Mouse (Mus musculus): ENCODE data around the gene Ngef. TPM values are rescaled to one million over a fixed set of nuclear protein-coding genes. Genes with fewer than 3 reads are reported as not detected.

Gene Ngef
- polyA plus RNA-seq (2012; rRNA removed) = 16.7 and 21.0 TPM in 2 replicates

DNA sequence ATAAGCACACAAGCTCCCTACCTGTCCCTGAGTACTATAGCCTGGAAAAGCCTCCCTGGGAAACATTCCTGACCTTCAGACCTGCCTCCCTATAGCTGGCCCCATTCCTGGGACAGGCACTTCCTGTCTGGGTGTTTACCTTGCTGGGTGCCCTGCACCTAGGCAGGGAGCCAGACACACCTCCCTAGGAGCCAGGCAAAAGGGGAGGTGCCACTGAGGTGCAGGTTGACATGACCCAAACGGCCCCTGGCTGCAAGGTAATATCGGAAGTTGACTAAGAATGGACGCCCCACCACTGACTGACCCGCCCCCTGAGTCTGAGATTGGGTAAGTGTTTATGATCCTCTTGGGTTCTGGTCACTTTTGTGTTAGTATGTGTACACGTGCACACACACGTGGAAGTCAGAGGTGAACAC, at the start of gene Ngef:
Gene Ngef, minus strand, starts transcription at position 71 of the 416 bp plus-strand sequence.
- peak; percentile 93 for DNase-seq (ENCODE audit: low read depth, low spot score)
- 28% methylated on average over 6 of the region's 6 CpGs for WGBS

DNA sequence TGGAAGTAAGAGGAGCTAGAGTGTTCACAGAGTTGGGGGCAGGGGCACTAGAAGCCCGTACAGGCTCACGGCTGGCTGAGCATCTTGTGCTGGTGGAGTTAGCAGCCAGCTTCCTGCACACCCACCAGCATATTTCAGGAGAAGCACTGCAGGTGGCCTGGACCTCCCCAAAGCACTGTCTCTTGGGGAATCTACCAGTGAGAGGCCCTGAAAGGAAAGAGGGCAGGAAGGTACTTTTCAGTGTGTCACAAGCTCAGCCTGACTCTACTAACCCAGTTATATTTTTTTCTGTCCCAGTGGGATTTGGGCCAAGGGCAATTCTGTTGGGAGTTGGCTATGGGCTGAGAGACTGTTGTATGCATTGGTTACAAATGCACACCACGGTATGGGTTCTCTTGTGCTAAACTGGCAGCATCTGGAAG, 48.2 kb upstream of the Ngef start:
- no peak for DNase-seq (ENCODE audit: low read depth, low spot score)
- WGBS = 46% methylated on average over 3 of the region's 3 CpGs

DNA sequence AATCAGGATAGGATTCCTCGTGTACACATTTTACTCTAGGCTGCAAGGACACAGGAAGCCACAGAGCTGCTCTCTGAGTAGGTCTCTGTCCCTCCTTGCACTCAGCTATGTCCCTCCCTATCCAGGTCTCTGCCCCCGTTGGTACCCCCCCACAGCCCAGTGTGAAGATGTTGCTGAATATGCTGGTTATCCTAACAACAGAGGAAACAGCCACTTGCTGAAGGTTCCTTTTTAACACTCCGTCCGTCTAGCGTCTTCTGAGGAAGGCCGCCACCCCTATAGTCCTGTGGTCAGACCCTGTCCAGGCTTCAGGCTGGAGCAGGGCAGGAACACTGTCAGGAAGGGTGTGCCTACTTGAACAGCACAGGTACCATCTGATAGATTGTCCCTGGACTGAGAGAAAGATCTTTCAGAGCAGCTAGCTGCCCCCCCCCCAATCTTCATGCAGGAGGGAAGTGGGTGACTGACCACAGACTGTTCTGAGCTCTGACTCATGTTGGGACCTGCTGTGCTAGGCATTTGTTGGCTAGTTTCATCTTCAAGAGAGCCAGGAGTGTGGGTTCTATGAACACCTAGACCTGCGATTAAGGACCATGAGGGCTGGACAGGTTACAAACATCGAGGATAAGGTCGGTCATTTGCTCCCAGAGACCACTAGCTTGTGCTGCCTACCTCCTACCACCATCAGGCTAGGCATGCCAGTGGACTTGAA, 47.6 kb upstream of the Ngef start:
- 77% methylated on average over 9 of the region's 9 CpGs for WGBS
- DNase-seq (ENCODE audit: low read depth, low spot score) = no peak

DNA sequence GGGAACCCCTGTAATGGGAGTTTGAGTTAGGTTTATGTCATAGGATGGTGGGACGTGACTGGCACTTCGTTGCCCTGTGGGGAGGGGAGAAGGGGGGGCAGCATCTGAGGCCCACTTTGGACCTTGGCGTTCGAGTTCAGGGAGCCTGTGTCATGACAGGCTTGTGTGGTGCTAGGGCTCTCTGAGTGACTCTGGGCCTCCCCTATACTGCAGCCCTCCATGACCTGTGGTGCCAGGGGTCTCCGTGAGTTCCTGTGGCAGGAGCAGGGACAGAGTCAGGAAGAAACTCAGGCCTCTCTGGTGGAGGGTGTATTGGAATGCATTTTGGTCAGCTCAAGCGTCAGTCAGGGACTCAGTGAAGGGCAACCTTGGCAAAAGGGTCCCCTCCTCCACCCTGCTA, 47.0 kb upstream of the Ngef start:
- WGBS = 77% methylated on average over 6 of the region's 6 CpGs
- DNase-seq (ENCODE audit: low read depth, low spot score) = no peak

DNA sequence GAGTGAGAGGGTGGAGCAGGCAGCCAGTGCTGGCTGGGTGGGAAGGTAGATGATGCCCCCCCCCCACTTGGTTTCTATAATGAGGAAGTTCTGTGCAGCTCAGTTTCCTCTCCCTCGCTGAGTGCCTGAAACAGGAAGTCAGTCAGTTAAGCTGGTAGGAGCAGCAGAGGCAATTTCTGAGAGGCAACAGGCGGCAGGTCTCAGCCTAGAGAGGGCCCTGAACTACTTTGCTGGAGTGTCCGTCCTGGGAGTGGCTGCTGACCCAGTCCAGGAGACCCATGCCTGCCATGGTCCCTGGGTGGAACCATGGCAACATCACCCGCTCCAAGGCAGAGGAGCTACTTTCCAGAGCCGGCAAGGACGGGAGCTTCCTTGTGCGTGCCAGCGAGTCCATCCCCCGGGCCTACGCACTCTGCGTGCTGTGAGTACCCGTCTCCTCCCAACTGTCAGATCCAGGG, 46.6 kb upstream of the Ngef start, which contains the start of gene Inpp5d:
Gene Inpp5d, plus strand, starts transcription at position 102 of the 458 bp plus-strand sequence.
- no peak for DNase-seq (ENCODE audit: low read depth, low spot score)

DNA sequence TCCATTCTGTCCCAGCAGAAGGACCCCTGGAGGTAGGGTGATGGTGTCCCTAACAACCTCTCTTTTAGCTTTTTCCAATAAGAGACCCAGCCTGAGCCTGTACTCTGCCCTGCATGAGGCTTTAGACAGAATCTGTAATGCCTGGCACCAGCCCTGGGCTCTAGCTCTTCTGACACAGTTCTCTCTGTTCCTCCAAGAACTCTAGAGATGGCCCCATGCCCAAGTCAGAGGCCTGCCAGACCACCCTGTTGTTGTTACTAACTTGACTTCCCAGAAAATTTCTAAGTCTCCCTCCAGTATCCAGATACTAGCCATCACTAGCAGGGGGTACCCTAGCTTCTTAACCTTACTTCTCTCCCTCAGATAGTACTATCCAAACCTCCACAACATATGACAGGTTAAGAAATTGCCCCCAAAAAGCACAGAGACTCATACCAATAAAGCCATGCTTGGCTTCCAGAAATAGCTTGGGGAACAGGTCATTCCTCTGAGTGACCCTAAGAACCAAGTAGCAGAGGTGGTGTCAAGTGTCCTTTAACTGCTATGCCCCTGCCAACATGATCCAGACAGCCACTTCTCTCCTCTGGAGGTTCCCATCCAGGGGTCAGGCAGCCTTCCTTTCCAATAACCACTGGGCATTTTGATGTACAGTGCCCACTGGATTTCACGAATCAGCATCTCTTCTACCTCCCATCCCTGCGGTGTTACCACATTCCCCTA, 41.1 kb upstream of the Ngef start:
- no peak for DNase-seq (ENCODE audit: low read depth, low spot score)
- WGBS = 90% methylated on average over 2 of the region's 2 CpGs

More for the DNA sequence above, 46.6 kb upstream of the Ngef start, which contains the start of gene Inpp5d:
- WGBS = 72% methylated on average over 12 of the region's 12 CpGs

DNA sequence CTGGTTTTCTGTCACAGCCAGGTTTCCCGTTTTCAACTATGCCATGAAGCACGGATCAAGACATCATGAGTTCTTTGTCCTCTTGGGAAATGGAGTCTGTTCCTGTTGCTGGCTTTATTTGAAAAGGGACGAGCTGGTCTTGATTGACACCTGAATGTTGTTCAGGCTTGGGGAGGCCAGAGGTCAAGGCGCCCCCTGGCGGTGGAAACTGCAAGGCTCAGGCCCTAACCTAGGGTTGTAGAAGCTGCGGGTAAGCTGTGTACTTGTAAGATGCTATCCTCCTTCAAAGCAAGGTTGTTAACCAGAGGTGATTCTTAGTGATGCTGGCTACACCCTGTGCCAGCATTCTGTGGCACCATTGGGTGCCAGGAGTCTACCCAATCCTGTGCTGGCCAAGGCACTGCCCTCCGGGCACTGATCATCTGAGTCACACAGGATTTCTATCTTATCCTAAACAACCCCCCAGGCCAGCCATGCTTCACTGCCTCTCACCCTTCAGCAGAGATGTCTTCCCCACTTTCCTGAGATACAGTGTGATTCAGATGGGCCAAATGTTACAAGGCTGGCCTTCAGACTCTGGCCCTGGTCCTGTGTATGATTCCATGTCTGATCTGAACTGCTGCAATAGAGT, 34.9 kb upstream of the Ngef start:
- DNase-seq (ENCODE audit: low read depth, low spot score) = peak; percentile 54

DNA sequence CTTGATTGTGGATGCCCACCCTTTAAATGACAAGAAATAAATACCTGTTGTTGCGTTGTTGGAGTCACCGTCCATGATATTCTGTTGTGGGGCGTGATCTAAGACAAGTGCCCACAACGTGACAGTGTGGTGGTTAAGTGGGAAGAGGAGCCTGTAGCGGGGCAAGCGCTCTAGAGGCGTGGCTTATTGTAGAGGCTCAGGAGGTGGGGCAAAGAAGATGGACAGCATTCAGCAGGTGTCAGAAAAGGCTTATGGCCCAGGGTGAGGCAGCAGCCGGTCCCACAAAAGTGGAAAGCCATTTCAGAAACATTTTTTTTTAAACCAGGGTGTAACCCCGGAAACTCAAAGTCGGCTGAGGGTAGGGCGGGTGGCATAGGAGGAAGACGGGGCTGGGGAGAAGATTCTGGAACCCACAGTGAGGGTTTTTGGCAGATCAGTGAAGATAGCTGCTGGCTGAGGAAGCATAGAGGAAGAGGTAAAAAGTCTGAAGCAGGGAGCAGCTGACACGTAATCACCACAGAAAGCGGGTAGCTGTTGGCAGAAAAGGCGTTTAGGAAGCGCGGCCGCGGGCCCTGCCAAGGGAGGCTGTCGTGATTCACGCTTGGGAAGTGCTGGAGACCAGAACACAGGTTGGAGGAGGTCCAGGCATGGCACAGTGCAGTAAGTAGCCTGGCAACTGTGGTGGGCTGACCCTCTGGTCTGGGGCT, 33.9 kb upstream of the Ngef start:
- no peak for DNase-seq (ENCODE audit: low read depth, low spot score)
- 39% methylated on average over 21 of the region's 21 CpGs for WGBS

More for the DNA sequence above, 34.9 kb upstream of the Ngef start:
- WGBS = 26% methylated on average over 7 of the region's 7 CpGs

DNA sequence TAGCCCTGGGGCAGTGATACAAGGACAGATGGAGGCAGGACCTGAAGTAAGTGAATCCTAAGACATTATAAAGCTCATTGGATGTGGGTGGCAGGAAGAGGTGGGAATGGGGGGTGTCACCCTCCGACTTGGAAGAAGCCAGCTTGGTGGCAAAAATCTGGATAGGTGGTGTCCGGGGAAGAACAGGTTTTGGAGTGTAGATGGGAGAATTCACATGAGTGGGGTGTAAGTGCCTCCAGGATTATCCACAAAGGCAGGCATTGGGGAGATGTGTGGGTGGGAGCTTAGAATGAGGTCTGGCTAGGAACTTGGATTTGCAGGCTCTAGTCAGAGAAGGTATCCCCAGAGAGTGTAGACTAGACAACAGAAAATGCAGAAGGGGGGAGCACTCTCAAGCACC, 31.6 kb upstream of the Ngef start:
- DNase-seq (ENCODE audit: low read depth, low spot score) = no peak
- 84% methylated on average over 2 of the region's 2 CpGs for WGBS

DNA sequence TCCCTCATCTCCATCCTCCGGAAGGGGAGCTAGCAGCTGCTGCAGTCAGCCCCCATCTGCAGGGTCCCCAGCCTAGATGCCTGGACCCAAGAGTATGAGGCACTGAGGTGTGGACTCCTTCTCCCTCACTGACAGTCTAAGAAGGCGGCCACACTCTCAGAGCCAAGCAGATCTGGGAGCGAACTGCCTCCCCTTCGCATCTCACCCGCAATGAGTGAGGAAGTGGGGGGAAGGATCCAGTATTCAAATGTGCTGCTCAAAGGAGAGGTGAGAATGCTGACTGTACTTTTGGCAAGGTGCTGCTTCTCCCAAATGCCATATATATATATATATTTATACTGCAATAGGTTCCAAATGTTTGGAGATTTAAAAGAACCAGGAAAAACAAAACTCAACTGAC, 29.7 kb upstream of the Ngef start:
- DNase-seq (ENCODE audit: low read depth, low spot score) = no peak
- WGBS = 90% methylated on average over 5 of the region's 5 CpGs

DNA sequence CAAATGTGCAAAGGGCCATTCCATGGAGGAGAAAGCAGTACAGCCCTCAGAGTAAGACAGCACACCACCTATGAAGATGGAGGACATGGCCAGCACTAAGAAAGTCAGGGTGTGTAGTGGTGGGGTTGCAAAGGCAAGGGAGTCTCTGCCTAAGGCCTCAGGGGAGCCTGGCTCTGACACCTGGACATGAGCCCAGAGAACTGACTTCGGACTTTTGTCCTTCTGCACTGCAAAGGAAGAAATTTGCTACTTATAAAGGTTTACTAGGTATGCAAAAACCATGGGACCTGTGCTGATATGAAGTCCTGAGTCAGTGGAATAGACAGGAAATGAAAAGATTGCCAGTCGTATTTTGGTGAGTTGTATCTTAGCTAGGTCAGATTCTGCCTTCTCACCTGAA, 28.1 kb upstream of the Ngef start:
- WGBS = 31% methylated on average over 2 of the region's 2 CpGs
- no peak for DNase-seq (ENCODE audit: low read depth, low spot score)

DNA sequence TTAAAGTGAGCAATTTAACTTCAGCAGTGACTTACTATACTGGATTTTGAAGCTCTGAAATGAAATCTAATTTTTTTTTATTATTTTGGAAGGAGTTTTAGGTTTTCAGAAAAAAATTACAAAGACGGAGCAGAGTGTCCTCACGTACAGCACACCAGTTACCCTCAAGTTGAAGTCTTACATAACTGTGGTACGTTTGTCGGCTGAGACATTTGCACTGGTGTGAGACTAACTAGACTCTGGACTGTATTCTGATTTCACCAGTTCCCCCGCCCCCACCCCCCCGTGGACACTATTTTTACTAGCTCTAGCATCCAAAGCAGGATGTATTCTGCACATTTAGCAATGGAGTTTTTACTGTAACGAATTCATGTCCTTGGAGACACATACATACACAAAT, 26.9 kb upstream of the Ngef start:
- DNase-seq (ENCODE audit: low read depth, low spot score) = no peak
- 76% methylated on average over 7 of the region's 7 CpGs for WGBS

DNA sequence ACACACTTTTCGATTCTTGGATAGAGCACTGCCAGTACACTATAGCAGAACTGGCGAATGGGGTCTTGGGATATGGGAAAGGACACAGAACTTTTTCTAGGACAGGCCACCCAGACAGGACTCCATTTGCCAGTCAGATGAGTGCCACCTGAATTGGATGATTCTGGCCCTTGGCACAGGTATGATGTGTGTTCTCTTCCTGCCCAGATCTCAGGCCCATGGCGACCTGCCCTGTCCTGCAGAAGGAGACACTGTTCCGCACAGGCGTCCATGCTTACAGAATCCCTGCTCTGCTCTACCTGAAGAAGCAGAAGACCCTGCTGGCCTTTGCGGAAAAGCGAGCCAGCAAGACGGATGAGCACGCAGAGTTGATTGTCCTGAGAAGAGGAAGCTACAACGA, 21.0 kb upstream of the Ngef start:
- 93% methylated on average over 10 of the region's 10 CpGs for WGBS

DNA sequence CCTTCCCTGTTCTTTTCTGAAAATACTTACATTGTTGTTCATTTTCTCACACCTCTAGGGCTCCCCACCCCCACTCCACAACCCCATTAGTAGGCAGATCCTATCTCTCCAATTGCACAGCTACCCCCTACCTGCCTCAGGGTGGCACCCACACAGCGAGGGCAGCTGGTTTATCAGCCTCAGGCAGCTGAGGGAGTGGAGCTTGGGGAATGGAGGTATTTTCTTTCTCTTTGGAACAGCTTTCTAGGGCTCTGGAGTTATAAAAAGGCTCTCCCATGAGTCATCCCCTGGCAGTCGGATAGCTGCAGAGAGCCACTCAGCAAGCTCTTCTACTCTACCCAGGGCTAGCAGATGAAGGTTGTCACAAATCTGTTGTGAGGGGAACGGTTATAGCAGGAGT, 20.6 kb upstream of the Ngef start:
- 34% methylated on average over 3 of the region's 3 CpGs for WGBS
- no peak for DNase-seq (ENCODE audit: low read depth, low spot score)

More for the DNA sequence above, 21.0 kb upstream of the Ngef start:
- DNase-seq (ENCODE audit: low read depth, low spot score) = no peak

DNA sequence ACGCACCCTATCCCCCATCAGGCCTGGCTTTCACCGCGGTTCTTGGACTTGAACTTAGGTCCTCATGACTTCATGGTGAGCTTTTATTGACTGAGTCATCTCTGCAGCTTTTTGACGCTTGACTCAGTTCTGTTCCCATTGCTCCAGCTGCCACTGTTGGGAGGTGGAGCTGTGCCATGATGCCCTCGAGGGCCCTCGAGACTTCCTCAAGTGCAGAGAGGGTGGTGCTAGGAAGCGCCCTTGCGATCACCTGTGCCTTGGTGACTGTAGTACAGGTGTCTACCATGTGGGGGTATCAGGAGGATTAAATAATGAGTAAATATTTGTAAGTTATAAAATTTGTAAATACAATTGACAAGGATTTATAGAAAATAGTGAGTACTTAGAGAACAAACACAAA, 16.3 kb upstream of the Ngef start:
- no peak for DNase-seq (ENCODE audit: low read depth, low spot score)
- 40% methylated on average over 8 of the region's 8 CpGs for WGBS

DNA sequence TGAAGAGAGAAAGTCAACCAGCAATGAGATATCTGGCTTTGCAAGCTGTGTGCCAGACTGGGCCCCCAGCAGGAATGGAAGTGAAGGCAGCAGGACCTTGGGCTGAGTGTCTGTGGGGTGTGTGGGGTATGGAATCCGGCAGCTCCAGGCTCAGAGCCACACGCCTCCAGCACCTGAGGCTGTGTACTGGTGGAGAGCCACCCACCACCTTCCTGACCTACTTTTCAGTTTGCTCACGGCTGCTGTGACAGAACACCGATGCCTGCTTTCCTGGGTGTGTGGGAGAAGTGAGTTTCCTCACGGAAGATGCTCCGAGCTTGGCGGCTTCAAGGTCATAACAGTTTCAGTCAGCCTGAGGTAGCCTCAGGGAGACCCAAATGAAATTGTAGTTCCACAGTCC, 15.5 kb upstream of the Ngef start:
- 86% methylated on average over 7 of the region's 7 CpGs for WGBS

DNA sequence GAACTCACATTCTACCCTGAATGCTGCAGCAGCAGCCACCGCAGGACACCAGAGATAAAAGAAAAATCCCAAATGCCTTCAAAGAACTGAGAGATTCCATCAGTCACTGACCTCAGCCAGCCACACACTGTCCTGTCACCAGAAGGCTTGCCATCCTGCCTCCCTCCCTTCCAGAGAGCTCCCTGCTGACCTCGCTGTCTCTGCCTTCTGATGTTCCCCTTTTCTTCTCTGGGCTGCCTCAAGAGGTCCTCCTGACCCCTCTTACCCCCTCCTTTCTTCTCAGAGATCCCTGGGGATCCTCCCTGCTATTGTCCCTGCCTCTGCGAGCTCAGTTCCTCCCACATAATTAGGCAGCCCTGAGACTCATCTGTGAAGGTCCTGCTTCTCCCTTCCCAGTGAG, 7.2 kb upstream of the Ngef start:
- no peak for DNase-seq (ENCODE audit: low read depth, low spot score)
- 67% methylated on average over 3 of the region's 3 CpGs for WGBS

More for the DNA sequence above, 15.5 kb upstream of the Ngef start:
- no peak for DNase-seq (ENCODE audit: low read depth, low spot score)

DNA sequence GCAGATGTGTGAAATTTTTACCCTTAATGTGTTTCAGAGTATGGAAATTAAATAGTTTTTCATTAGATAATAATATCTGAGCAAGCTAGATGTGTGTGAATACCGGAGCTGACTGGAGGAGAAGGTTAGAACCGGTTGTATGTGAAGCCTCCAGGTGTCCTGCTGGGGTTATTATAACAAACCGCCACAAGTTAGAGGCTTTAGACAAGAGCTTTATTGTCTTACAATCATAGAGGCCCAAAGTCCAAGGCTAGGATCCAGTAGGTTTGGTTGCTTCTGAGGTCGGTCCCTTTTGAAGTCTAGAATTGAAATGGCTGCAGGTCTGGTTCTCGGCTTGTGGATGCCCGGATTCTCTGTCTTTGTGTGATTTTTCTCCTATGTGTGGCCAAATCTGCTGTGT, 5.3 kb upstream of the Ngef start:
- WGBS = 33% methylated on average over 6 of the region's 6 CpGs
- peak; percentile 79 for DNase-seq (ENCODE audit: low read depth, low spot score)

DNA sequence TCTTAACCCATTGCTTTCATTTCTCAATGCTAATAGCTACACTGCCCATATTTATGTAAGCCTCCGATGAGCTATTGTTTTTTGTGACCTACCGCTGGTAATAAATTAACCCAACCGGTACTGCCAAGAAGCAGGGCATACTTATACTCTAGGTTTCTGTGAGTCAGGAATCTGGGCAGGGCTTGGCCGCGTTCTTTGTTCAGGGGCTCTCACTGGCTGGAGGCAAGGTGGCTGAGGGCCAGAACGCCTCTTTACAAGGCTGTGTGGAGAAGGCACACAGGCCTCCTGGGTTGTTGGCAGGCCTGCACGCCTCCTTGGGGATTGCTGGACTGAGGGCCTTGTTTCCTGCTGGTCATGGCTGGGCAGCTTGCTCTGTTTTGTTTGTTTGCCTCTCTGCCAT, 1.1 kb upstream of the Ngef start:
- WGBS = 12% methylated on average over 7 of the region's 7 CpGs
- peak; percentile 90 for DNase-seq (ENCODE audit: low read depth, low spot score)

DNA sequence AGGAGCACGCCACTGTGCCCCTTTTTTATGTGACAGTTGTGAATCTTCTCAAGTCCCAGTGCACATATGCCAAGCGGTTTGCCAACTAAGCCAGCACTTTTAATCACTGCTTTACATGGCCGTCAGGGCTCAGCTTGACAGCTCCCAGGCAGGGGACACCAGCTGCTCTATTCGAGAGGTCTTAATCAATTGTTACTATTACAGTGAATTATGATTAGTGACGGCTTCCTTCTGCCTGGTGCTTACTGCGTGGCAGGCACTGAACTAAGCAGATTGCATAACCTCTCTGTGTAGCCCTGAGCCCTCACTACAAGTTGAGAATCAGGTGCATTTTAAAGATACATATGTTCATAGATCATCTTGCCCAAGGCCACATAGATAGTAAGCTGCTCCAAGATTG, 683 bp upstream of the Ngef start:
- no peak for DNase-seq (ENCODE audit: low read depth, low spot score)
- WGBS = 15% methylated on average over 6 of the region's 6 CpGs
